Mouse (Mus musculus) heart, embryonic 10.5 days (tissue): ENCODE results near the gene Map7d2. TPM values are rescaled to one million over a fixed set of nuclear protein-coding genes. Genes with fewer than 3 reads are reported as not detected.
"Not testable (repeated sequence)": the region's sequence is repeated elsewhere in the genome, so short reads cannot be mapped to it uniquely, and the experiment has no call there.

Experiments
- DNase-seq: peaks from one replicate; pipeline ENCODE4 v3.0.0-alpha.2; 2017; ENCODE audit warnings: low spot score
- H3K27ac ChIP-seq: fragments of 300-500 bp; sonication (generic); 2 replicates; pipeline ENCODE4 v1.5.1; 2016; ENCODE audit warnings: mild to moderate bottlenecking
- H3K27me3 ChIP-seq: fragments of 300-500 bp; sonication (generic); 2 replicates; pipeline ENCODE4 v1.6.1; 2016; ENCODE audit warnings: mild to moderate bottlenecking; ENCODE audit not compliant: poor library complexity, insufficient read depth, severe bottlenecking
- H3K36me3 ChIP-seq: fragments of 300-500 bp; sonication (generic); 2 replicates; pipeline ENCODE4 v1.6.1; 2016; ENCODE audit warnings: mild to moderate bottlenecking, moderate library complexity
- H3K4me1 ChIP-seq: fragments of 300-500 bp; sonication (generic); 2 replicates; pipeline ENCODE4 v1.6.1; 2016; ENCODE audit warnings: mild to moderate bottlenecking
- H3K4me3 ChIP-seq: fragments of 300-500 bp; sonication (generic); 2 replicates; pipeline ENCODE4 v1.5.1; 2016; ENCODE audit warnings: mild to moderate bottlenecking, moderate library complexity
- H3K9me3 ChIP-seq: fragments of 300-500 bp; sonication (generic); 2 replicates; pipeline ENCODE4 v1.6.1; 2016; ENCODE audit warnings: mild to moderate bottlenecking, moderate library complexity
- WGBS: fragments of 180-500 bp; shearing (Covaris S2); methylation state at CpG from one replicate; pipeline ENCODE4 v1.1.7; 2016; 5-methylcytosine and 5-hydroxymethylcytosine counted together
- polyA plus RNA-seq: library from polyadenylated mRNA; unstranded; fragments of >200 nt; fragmentation: Nextera tagmentation; extraction: Ambion mirVana; gene quantifications from 2 replicates; pipeline ENCODE4 v1.2.1, GENCODE M21; 2016

The Map7d2 gene
- polyA plus RNA-seq, 1 experiment from 2014 or later: 2.3 TPM

DNA sequence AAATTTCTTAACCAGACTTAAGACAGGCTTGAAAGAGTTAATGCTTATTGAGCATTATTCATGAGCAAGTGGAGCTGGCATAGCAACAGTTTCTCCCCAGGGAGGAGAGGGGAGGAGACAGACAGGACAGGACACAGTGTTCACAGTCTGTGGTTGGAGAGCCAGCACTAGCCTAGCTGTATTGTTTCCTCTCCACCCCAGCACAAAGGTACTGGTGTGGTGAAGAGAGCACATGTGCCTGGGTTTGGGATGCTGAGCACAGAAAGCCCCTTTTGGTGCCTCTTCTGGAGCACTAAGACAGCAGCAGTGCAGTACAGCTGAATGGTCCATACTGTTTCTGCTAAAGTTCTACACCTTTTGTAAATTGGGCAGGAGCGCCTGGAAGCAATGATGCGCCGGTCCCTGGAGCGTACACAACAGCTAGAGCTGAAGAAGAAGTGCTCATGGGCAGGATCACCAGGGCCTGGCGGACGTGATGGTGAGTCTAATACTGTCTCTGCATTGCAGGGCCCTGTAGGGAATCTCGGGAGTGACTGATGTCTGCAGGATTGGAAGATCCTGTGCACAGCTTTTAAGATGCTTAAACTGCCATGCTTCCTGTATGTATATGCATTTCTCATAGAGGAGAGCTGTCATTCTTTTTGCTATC is 44.8 kb downstream of the Map7d2 start:
- 76% methylated on average over 7 of the region's 7 CpGs for WGBS
- Histone ChIP-seq H3K27ac (no peak overlapping the region), H3K27me3 (peaks cover 6% of the 10 kb centered on the region; the same call in 1 of the 2 replicates), H3K9me3 (no peaks in the 10 kb centered on the region), H3K36me3 (no peaks in the 10 kb centered on the region), H3K4me3 (no peak overlapping the region), H3K4me1 (no peaks in the 10 kb centered on the region)
- DNase-seq: no peak

DNA sequence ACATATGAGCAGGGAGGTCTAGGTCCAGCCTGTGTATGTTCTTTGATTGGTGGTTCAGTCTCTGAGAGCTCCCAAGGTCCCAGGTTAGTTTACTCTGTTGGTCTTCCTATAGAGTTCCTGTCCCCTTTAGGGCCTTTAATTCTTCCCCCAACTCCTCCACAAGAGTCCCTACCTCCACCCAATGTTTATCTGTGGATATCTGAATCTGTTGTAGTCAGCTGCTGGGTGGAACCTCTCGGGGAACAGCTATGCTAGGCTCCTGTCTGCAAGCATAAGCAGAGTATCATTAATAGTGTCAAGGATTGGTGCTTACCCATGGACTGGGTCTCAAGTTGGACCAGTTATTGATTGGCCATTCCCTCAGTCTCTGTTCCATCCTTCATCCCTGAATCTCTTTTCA is 60.4 kb downstream of the Map7d2 start:
- Histone ChIP-seq H3K9me3 (no peaks in the 10 kb centered on the region), H3K4me1 (no peaks in the 10 kb centered on the region), H3K36me3 (no peaks in the 10 kb centered on the region), H3K4me3 (no peak overlapping the region), H3K27me3 (no peaks in the 10 kb centered on the region), H3K27ac (no peak overlapping the region)
- no peak for DNase-seq
- WGBS: 61% methylated on average over 1 of the region's 1 CpGs

DNA sequence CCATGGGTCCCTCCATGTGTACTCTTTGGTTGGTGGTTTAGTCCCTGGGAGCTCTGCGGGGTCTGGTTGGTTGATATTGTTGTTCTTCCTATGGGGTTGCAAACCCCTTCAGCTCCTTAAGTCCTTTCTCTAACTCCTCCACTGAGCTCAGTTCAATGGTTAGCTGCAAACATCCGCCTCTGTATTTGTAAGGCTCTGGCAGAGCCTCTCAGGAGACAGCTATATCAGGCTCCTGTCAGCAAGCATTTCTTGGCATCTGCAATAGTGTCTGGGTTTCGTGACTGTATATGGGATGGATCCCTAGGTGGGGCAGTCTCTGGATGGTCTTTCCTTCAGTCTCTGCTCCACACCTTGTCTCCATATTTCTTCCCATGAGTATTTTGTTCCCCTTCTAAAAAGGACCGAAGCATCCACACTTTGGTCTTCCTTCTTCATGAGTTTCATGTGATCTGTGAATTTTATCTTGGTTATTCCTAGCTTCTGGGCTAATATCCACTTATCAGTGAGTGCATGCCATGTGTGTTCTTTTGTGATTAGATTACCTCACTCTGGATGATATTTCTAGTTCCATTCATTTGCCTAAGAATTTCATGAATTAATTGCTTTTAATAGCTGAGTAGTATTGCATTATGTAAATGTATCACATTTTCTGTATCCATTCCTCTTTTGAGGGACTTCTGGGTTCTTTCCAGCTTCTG is 64.0 kb downstream of the Map7d2 start:
- not testable (repeated sequence) for H3K36me3 ChIP-seq, H3K4me3 ChIP-seq, DNase-seq, H3K4me1 ChIP-seq, H3K9me3 ChIP-seq, H3K27me3 ChIP-seq, H3K27ac ChIP-seq
- WGBS: 51% methylated on average over 4 of the region's 4 CpGs

DNA sequence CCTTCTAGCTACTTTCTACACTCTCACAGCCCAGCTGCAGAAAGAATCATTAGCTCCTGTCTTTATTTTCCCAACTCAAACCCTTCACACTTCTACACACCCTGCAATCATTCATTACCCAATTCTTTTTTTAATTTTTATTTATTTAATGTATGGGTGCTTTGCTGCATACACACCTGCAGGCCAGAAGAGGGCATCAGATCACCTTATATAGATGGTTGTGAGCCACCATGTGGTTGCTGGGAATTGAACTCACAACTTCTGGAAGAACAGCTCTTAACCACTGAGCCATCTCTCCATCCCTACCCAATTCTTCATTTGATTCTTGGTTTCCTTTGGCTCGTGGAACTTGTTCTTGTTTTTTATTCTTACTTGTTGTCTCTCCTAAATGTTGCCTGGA is 69.9 kb downstream of the Map7d2 start:
- Histone ChIP-seq H3K4me3 (no peak overlapping the region), H3K36me3 (no peaks in the 10 kb centered on the region), H3K27me3 (no peaks in the 10 kb centered on the region), H3K9me3 (no peaks in the 10 kb centered on the region), H3K4me1 (no peaks in the 10 kb centered on the region), H3K27ac (no peak overlapping the region)
- DNase-seq: no peak
- 79% methylated on average over 1 of the region's 1 CpGs for WGBS

- no peak for DNase-seq
- H3K36me3 ChIP-seq: no peaks in the 10 kb centered on the region
- H3K9me3 ChIP-seq: no peaks in the 10 kb centered on the region
- no peaks in the 10 kb centered on the region for H3K27me3 ChIP-seq
- no peak overlapping the region for H3K4me3 ChIP-seq
- no peaks in the 10 kb centered on the region for H3K4me1 ChIP-seq
- no peak overlapping the region for H3K27ac ChIP-seq
- WGBS: 48% methylated on average over 2 of the region's 2 CpGs
These were observed 88.8 kb downstream of the Map7d2 start for GRCm38 (mm10) chrX:159503181-159503580.

GRCm38 (mm10) chrX:159508331-159509036 is 94.1 kb downstream of the Map7d2 start:
- no peak for DNase-seq
- 58% methylated on average over 19 of the region's 19 CpGs for WGBS

DNA sequence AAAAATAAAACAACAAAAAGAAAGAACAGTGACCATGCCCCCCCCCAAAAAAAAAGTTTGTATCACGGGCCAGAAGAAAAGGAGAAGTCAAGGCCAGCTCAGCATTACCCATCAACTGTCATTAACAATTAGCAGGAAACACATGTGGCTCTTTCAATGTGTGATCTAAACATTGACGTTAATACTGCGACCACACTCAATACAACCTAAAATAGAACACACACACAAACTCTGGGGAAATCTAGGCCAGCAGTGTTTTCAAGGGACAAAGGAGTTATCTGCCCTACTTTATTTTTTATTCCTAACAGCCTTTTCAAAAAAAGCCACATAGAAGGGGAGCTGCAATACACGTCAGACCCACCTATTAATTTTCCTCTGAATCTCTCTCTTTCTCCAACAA is 94.7 kb downstream of the Map7d2 start:
- DNase-seq: no peak

More at GRCm38 (mm10) chrX:159508331-159509036, 94.1 kb downstream of the Map7d2 start:
- H3K36me3 ChIP-seq: no peaks in the 10 kb centered on the region
- no peaks in the 10 kb centered on the region for H3K27me3 ChIP-seq
- H3K9me3 ChIP-seq: no peaks in the 10 kb centered on the region
- H3K4me1 ChIP-seq: no peaks in the 10 kb centered on the region
- H3K27ac ChIP-seq: no peak overlapping the region
- no peak overlapping the region for H3K4me3 ChIP-seq

DNA sequence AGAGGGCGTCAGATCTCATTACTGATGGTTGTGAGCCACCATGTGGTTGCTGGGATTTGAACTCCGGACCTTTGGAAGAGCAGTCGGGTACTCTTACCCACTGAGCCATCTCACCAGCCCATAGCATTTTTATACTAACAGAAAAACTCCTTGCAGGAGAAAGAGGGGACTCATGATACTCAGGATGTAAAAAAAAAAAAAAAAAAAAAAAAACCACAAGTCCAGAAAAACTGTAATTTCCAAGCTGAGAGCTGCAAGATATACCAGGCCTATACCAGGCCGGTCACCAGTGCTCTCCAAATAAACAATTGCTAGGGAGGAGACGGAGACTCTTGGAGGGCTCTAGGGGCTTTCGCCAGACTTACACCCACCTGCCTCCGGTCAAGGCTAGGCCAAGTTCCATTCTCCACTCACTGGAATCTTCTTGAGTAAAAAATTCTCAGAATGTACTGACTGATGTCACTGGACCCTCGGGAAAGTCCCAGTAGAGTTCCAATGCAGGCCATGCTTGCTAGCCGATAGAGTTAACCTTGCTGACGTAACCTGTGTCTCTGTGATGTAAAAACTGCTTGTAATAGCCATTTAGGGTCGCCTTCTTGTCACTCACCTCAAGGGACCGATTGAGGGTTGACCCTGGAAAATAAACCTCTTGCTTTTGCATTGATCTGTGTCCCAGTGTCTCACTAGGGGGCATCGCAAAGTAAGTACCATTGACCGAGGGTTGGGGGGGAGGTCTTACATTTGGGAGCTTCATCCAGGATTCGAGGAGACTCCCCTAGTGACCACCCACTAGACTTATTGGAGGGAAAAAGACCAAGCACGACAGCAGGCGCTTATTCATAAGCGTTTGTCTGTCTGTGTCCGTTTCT is 95.7 kb downstream of the Map7d2 start:
- no peak overlapping the region for H3K27ac ChIP-seq
- H3K9me3 ChIP-seq: no peaks in the 10 kb centered on the region
- no peaks in the 10 kb centered on the region for H3K27me3 ChIP-seq
- no peaks in the 10 kb centered on the region for H3K4me1 ChIP-seq
- 71% methylated on average over 19 of the region's 19 CpGs for WGBS
- H3K4me3 ChIP-seq: no peak overlapping the region
- DNase-seq: no peak
- H3K36me3 ChIP-seq: no peaks in the 10 kb centered on the region

More for the DNA sequence above, 94.7 kb downstream of the Map7d2 start:
- Histone ChIP-seq H3K27ac (no peak overlapping the region), H3K4me3 (no peak overlapping the region), H3K9me3 (no peaks in the 10 kb centered on the region), H3K27me3 (no peaks in the 10 kb centered on the region), H3K4me1 (no peaks in the 10 kb centered on the region), H3K36me3 (no peaks in the 10 kb centered on the region)
- WGBS: 86% methylated on average over 4 of the region's 4 CpGs

- WGBS: 57% methylated on average over 9 of the region's 9 CpGs
- Histone ChIP-seq H3K27me3 (no peaks in the 10 kb centered on the region), H3K36me3 (no peaks in the 10 kb centered on the region)
These were observed 96.3 kb downstream of the Map7d2 start for GRCm38 (mm10) chrX:159510716-159511051.

DNA sequence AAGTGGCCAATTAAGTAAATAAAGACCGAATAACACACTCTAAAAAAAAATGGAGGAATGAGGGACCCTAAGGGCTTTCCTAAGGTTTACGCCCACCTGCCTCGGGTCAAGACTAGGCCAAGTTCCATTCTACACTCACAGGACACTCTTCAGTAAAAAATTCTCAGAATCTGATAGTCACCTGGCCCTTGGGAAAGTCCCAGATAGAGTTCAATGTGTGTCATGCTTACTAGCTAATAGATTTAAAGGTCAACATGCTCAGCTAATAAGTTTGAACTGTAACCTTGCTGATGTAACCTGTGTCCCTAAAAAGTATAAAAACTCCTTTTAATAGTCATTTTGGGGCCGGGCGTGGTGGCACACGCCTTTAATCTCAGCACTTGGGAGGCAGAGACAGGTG is 101.2 kb downstream of the Map7d2 start:
- H3K27ac ChIP-seq: no peak overlapping the region
- DNase-seq: no peak
- H3K27me3 ChIP-seq: no peaks in the 10 kb centered on the region
- no peaks in the 10 kb centered on the region for H3K36me3 ChIP-seq
- H3K9me3 ChIP-seq: no peaks in the 10 kb centered on the region
- H3K4me1 ChIP-seq: no peaks in the 10 kb centered on the region
- no peak overlapping the region for H3K4me3 ChIP-seq
- 86% methylated on average over 6 of the region's 6 CpGs for WGBS

More at GRCm38 (mm10) chrX:159510716-159511051, 96.3 kb downstream of the Map7d2 start:
- Histone ChIP-seq H3K9me3 (no peaks in the 10 kb centered on the region), H3K4me1 (no peaks in the 10 kb centered on the region), H3K4me3 (no peak overlapping the region), H3K27ac (no peak overlapping the region)
- DNase-seq: no peak

DNA sequence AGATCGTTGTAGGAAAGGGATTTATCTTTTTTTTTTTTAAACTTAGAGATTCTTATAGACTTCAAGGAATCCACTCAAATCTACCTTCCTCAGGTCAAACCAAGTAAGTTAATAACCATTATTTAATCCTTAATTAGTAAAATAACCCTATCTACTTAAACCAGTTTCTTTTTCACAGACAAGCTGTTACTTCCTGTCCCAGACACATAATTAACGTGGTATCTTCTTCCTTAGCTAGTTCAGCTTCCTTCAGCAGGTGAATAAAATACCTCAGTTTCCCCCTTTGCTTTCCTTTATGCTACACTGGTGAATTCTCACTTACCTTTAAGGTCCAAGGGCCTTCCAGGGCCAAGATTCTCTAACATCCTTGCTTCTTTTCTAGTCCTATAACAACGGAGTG is 107.4 kb downstream of the Map7d2 start:
- Histone ChIP-seq H3K27me3 (peaks cover 6% of the 10 kb centered on the region; the same call in 1 of the 2 replicates), H3K4me3 (no peak overlapping the region), H3K27ac (no peak overlapping the region), H3K9me3 (no peaks in the 10 kb centered on the region), H3K36me3 (no peaks in the 10 kb centered on the region), H3K4me1 (no peaks in the 10 kb centered on the region)
- 65% methylated on average over 3 of the region's 3 CpGs for WGBS
- no peak for DNase-seq

GRCm38 (mm10) chrX:159522651-159523050 is 108.3 kb downstream of the Map7d2 start:
- no peaks in the 10 kb centered on the region for H3K36me3 ChIP-seq
- H3K27me3 ChIP-seq: peaks cover 11% of the 10 kb centered on the region; the same call in 1 of the 2 replicates
- no peak overlapping the region for H3K27ac ChIP-seq
- no peak overlapping the region for H3K4me3 ChIP-seq
- H3K9me3 ChIP-seq: no peaks in the 10 kb centered on the region
- no peaks in the 10 kb centered on the region for H3K4me1 ChIP-seq
- WGBS: 72% methylated on average over 4 of the region's 4 CpGs
- DNase-seq: no peak
